Mouse (Mus musculus) testis, postnatal 14 days (tissue): Measurements from ENCODE around the gene Hpn.
A peak's percentile ranks its signal among the peaks of the same experiment; 100 is the strongest.

ENCODE experiments used
- DNase-seq: peaks from one replicate; pipeline ENCODE4 v3.0.0; 2021; ENCODE audit warnings: low spot score

Hpn gene

DNA sequence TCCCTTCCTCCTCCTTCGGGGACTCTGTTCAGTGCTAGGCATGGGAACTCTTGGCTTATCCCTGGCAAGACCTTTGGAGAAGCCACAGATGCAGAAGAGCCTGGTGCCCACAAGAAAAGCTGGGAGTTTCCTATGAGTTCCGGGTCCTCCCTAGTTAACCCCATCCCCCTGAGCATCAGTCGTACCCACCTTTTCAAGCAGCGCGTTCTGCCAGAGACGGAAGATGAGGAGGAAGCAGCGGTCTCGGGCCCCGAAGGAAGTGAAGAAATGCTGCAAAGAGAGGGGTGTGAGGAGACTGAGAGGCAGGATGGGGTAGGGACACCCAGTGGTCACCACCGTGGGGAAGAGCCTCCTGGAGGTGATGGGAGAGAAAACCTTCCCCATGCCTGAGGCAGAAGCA is 25.9 kb upstream of the Hpn start:
- DNase-seq, result no peak

GRCm38 (mm10) chr7:31140302-31140701 is 25.2 kb upstream of the Hpn start:
- no peak for DNase-seq

DNA sequence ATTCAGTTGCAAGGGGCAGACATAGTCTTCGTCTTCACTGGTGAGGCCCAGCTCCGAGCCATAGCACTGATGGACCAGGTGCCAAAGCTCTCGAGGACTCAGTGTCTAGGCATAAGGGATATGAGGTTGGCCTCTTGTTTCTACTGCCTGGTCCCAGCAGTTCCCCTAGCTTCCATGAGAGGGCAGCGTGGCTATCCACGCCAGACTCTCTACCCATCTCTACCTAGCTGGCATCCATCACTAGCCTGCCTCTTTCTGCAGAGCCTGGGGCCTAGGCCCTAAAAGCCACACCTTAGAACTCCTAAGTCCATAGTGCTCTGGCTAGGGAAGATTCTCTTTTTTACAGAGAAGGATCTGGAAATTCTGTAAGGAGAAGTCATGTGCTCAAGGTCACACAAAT is 24.7 kb upstream of the Hpn start:
- DNase-seq, result no peak

DNA sequence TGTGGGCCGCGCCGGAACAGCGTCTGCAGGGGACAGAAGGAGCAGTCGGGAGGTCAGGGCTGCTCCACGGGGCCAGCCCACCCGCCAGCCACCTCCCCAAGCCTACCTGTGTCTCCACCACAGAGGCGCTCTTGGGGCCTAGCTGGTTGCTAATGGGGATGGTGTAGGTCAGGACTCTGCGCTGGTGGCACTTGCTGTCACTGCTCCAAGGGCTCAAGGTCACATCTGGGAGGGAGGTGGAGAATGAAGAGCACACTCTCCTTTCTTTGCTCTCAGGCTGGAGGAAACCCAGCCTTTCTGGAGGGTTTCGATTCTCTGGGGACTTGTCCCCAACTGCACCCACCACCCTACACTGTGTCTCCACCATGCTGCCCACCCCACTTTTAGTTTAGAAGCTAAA is 20.6 kb upstream of the Hpn start:
- no peak for DNase-seq

- DNase-seq, result no peak
Measured at GRCm38 (mm10) chr7:31131866-31132265, 16.8 kb upstream of the Hpn start.

DNA sequence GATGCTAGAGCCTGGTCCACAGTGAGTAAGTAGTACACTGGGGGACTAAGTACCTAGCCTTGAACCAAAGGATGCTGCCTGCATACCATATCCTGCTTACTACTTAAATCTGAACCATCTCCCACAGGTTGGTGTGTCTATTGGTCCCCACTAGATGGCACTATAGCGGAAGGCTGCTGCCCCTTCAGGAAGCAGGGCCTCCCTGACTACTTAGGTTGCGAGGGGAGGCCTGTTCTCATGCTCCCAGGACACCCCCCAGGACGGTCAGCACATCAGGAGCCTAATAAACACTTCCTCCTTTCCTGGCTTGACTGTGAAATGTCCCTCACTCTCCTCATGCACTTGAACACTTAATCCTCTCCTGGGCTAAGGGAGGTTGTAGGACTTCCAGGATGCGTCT is 15.8 kb upstream of the Hpn start:
- no peak for DNase-seq

- no peak for DNase-seq
Measured at GRCm38 (mm10) chr7:31130197-31130596, 15.1 kb upstream of the Hpn start.

DNA sequence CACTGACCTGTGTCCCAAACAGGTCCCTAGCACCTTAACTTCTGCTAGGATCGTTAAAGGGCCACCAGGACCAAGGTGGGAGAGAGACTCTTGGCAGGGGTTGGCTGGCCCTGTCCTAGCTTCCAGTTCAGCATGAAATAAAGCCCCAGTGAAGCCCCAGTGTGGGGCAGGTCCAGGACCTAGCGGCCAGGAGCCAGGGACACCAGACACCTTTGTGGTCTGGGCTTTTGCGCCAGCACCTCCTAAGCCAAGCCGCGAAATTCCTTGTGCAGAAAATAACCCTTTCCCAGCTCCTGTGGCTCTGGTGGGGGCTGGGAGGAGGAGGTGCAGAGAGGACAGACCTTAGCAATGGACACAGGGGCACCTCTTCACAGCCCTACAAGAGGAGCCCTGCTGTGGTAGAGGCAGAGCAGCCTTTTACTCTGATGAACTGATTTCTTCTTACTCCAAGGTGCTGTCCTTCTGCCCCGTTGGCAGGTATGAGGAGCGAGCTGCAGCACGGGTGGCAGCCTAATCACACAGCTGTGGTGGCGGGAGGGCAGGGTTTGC is 13.1 kb upstream of the Hpn start:
- no peak for DNase-seq

DNA sequence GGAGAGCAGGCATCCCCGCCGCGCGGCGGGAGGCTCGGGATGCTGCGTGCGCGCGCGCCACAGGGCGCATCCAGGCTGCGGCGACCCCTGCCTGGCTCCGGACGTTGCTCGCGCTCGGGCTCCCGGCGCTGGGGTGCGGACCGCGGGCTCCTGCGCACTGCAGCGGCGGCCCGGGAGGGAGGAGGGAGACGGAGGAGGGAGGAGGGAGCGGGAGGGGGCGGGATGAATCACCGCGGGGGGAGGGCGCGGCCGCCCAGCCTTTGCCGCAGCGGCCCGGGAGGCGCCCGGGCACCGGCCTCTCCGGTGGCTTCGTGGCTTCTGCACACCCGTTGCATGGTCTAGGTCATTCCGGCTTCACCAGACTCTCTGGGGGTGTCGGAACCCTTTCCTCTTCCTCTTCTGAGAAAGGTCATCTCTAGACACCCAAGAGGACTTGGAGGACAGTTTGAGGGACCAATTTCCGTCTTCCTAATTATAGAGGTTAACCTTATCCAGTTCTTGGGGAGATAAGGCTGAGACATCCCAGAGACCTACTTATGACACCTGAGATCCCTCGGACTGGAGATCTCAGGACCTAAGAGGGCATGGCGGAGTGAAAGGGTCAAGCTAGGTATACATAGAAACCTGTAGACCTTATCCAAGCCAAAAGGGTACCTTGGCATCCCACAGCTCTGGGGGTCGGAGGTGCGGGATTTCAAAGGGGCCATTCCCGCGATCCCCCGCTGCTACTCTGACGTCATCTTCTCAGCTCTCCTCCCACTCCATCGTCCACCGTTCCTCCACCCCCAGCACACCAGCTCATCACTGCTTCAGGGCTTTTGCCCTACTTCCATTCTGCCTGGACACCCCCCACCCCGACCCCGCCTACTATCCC is 12.0 kb upstream of the Hpn start, which contains the start of gene Scn1b:
TSS of gene Scn1b (minus strand) at position 153 of the 874 bp plus-strand sequence.
- no peak for DNase-seq

- no peak for DNase-seq
Measured at GRCm38 (mm10) chr7:31126211-31126751, 11.2 kb upstream of the Hpn start.

- no peak for DNase-seq
Measured at GRCm38 (mm10) chr7:31125116-31125515, 10.0 kb upstream of the Hpn start.

GRCm38 (mm10) chr7:31124381-31124780 is 9.3 kb upstream of the Hpn start:
- DNase-seq, result no peak

- DNase-seq, result no peak
Measured at GRCm38 (mm10) chr7:31123697-31124096, 8.6 kb upstream of the Hpn start.

GRCm38 (mm10) chr7:31122641-31123631 is 7.8 kb upstream of the Hpn start:
- DNase-seq, result no peak

DNA sequence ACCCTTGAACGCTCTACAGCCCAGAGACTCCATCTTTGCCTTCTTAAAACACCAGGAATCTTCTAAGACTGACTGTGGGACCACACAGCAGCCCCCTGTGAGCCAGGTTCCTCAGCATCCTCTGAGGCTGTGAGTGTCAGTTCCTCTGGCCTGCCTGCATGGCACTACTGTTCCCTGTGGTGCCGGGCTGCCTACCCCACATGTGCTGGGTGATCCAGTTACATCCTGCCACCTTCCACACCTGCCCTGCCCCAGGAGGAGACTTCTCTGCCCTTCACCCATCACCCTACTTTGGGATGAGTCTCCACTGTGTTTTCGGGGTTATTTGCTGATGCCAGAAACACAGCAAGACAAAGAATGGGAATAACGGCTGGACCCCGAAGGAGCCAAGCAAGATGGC is 4.5 kb upstream of the Hpn start:
- no peak for DNase-seq

DNA sequence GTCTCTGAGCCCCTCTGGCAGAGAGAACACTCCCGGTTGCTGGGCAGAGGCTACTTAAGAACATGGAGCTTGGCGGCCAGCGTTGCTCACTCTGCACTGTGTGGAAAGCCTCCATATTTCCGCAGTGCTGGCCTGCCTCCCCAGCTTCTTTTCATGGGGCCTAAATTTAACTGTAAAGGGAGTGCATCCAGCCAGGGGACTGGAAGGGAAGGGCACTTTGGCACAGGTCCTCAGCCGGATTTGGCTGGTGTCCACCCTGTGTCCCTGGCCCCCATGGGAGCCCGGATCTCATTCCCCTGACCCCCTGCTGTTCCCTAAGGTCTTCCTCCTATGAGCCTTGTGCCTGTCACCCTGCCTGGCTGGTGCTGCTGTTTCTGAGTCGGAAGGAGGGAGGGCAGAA is 3.4 kb upstream of the Hpn start:
- DNase-seq, result no peak

- DNase-seq, result no peak
Measured at GRCm38 (mm10) chr7:31117465-31117864, 2.4 kb upstream of the Hpn start.

- no peak for DNase-seq
Measured at GRCm38 (mm10) chr7:31116721-31117145, 1.6 kb upstream of the Hpn start.

DNA sequence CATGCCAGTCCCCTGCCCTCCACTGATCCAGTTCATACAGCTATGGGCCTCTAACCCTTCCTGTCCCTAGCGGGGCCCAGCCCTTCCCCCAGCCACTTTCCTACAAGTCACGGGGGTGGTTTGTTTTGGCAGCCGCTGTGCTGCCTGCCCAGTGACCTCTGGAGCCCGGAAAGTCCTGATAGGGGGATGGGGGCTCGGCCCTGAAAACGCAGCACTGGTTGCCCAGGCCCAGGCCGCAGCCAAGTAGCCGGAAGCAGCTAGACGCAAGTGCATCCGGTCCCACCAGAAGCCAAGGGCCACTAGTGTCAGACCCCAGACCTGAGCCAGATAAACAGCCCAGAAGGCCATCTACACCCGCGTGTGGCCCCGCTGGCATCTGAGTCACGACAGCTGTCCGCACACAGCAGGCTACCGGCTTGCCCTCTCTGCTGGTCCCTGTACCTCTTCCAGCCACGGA is 525 bp upstream of the Hpn start:
- peak; percentile 34 for DNase-seq

- no peak for DNase-seq
Measured at GRCm38 (mm10) chr7:31114646-31115045, 444 bp downstream of the Hpn start.

GRCm38 (mm10) chr7:31113800-31114199 is 1.3 kb downstream of the Hpn start:
- no peak for DNase-seq

GRCm38 (mm10) chr7:31112036-31112435 is 3.1 kb downstream of the Hpn start:
- DNase-seq, result no peak
